Mouse (Mus musculus) stomach, embryonic 16.5 days (tissue): Measurements from ENCODE around the gene Wasf2. TPM values are rescaled to one million over a fixed set of nuclear protein-coding genes. Genes with fewer than 3 reads are reported as not detected.
"Not testable (repeated sequence)": the region's sequence is repeated elsewhere in the genome, so short reads cannot be mapped to it uniquely, and the experiment has no call there.

Experiments
- ATAC-seq: fragments of 200-750 bp; cut with Nextera tagmentation; 2 replicates; pipeline ENCODE4 v1.8.0; 2017; ENCODE audit warnings: moderate number of reproducible peaks, moderate TSS enrichment; ENCODE audit not compliant: insufficient read depth, low FRiP score
- H3K27ac ChIP-seq: fragments of 300-500 bp; sonication (generic); 2 replicates; pipeline ENCODE4 v1.5.1; 2014; ENCODE audit warnings: low read length
- H3K27me3 ChIP-seq: fragments of 300-500 bp; sonication (generic); 2 replicates; pipeline ENCODE4 v1.6.1; 2014; ENCODE audit warnings: low read length, control low read depth, mixed read lengths; ENCODE audit not compliant: control insufficient read depth, insufficient read depth
- H3K36me3 ChIP-seq: fragments of 300-500 bp; sonication (generic); 2 replicates; pipeline ENCODE4 v1.6.1; 2014; ENCODE audit warnings: low read length; ENCODE audit not compliant: control insufficient read depth, insufficient read depth
- H3K4me1 ChIP-seq: fragments of 300-500 bp; sonication (generic); 2 replicates; pipeline ENCODE4 v1.6.1; 2014; ENCODE audit warnings: low read length, control low read depth, mixed read lengths; ENCODE audit not compliant: control insufficient read depth, insufficient read depth
- H3K4me2 ChIP-seq: fragments of 300-500 bp; sonication (generic); 2 replicates; pipeline ENCODE4 v1.6.1; 2014; ENCODE audit warnings: low read depth, low read length, mixed read lengths
- H3K4me3 ChIP-seq: fragments of 300-500 bp; sonication (generic); replicated peaks from 2 replicates; pipeline ENCODE4 v1.5.1; 2014; ENCODE audit warnings: mild to moderate bottlenecking, low read length
- H3K9ac ChIP-seq: fragments of 300-500 bp; sonication (generic); 2 replicates; pipeline ENCODE4 v1.6.1; 2014; ENCODE audit warnings: low read length
- H3K9me3 ChIP-seq: fragments of 300-500 bp; sonication (generic); replicated peaks from 2 replicates; pipeline ENCODE4 v1.6.1; 2016; ENCODE audit warnings: low read length, control low read depth; ENCODE audit not compliant: control insufficient read depth
- WGBS: fragments of 180-500 bp; shearing (Covaris S2); extraction: QIAGEN DNeasy Blood & Tissue Kit; methylation state at CpG from one replicate; pipeline ENCODE4 v1.1.7; 2014; 5-methylcytosine and 5-hydroxymethylcytosine counted together
- polyA plus RNA-seq: library from polyadenylated mRNA; unstranded; fragments of >200 nt; fragmentation: Nextera tagmentation; extraction: Ambion mirVana; gene quantifications from 2 replicates; pipeline ENCODE4 v1.2.1, GENCODE M21; 2015

Gene Wasf2
- polyA plus RNA-seq, 1 experiment from 2014 or later: 84.3 TPM

DNA sequence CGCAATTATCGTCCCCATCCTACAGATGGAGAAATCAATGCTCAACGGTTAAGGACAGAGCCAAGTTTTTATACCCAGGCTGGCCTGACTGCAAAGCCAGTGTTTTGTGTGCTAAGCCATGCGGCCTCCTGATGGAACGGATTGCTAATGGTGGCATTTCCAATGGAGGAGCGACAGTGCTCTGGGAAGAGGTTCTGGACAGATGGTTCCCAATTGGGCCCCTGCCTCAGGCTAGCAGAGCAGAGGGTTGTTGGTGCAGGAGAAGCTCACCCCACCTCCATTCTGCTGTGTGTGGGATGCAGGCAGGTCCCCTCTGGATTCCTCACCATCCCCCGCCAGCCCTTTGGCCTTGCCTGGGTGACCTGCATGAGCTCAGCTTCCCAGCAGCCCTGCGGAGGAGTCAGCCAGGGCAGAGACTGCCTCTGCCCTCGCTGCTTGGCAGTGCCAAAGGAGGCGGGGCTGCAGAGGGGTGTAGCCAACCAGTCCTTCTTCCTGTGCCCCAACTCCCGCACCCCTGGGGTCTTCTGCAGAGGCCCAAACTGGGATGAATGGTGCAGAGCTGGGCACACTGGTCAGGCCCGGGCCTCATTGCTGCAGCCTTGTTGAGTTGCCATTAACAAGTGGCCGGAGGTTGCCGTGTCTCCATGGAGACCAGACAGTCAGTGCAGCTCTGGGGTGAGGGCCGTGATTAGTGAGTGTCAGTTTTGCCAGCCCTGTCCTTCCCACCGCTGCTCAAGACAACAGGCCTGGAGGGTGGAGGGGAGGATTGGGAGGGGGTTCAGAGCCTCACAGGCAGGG lies 35.2 kb upstream of the Wasf2 start:
- Histone ChIP-seq H3K36me3 (no peaks in the 10 kb centered on the region), H3K9ac (peak overlapping the region; percentile 67), H3K4me1 (peaks cover 53% of the 10 kb centered on the region), H3K27me3 (no peaks in the 10 kb centered on the region), H3K4me2 (peak overlapping the region; percentile 45), H3K4me3 (peak overlapping the region; percentile 14), H3K27ac (peak overlapping the region; percentile 94), H3K9me3 (no peaks in the 10 kb centered on the region)
- WGBS: 42% methylated on average over 16 of the region's 16 CpGs
- peak; percentile 31; the same call in 1 of the 2 replicates for ATAC-seq

DNA sequence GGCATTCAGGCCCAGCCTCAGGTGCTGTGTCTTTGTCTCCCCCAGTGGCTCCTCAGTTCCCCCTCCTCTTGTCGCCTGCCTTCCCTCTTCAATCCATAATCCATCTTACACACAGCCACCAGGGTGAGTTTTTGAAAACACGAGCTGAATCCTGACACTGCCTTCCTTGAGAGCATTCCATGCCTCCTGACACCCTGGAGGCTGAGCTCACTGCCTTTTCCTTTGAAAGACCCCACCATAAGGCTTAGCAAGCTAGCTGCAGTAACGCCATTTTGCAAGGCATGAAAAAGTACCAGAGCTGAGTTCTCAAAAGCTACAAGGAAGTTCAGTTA lies 34.6 kb upstream of the Wasf2 start:
- H3K4me2 ChIP-seq: peak overlapping the region; percentile 45
- H3K27ac ChIP-seq: peak overlapping the region; percentile 94
- not testable (repeated sequence) for H3K9me3 ChIP-seq, H3K27me3 ChIP-seq, ATAC-seq, H3K36me3 ChIP-seq
- peak overlapping the region; percentile 67 for H3K9ac ChIP-seq
- H3K4me3 ChIP-seq: peak overlapping the region; percentile 14; the same call in 1 of the 2 replicates
- 20% methylated on average over 3 of the region's 3 CpGs for WGBS
- H3K4me1 ChIP-seq: peaks cover 47% of the 10 kb centered on the region

DNA sequence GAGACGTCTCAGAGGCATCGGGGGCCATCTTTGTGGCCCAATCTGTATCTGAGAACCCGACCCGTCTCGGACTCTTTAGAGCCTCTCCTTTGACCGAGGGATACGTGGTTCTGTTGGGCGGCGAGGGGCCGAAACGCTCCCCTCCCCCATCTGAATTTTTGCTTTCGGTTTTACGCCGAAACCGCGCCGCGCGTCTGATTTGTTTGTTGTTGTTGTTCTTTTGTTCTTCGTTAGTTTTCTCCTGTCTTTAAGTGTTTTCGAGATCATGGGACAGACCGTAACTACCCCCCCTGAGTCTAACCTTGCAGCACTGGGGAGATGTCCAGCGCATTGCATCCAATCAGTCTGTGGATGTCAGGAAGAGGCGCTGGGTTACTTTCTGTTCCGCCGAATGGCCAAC lies 33.6 kb upstream of the Wasf2 start:
- not testable (repeated sequence) for H3K36me3 ChIP-seq, H3K4me2 ChIP-seq, H3K27me3 ChIP-seq, H3K9me3 ChIP-seq, H3K9ac ChIP-seq, H3K27ac ChIP-seq, ATAC-seq
- H3K4me3 ChIP-seq: peak overlapping the region; percentile 33
- peaks cover 37% of the 10 kb centered on the region for H3K4me1 ChIP-seq
- 0% methylated on average over 11 of the region's 26 CpGs for WGBS

DNA sequence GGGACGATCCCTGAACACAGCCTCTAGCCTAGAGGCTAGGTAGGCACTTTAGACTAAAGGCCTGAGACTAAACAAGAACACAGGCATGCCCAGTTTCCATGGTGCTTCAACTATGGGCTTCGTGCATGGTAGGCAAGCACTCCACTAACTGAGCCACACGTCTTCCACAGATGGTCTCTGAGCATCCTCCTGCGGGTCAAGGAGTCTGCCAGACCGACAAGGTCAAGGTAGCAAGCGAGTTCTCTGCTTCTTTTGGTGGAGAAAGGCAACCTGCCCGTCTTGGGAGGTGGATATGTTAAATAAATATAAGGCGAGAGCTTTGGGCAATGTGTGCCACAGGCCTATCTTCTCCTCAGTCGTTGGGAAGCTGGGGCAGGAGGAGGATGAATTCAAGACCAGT lies 28.6 kb upstream of the Wasf2 start:
- no peaks in the 10 kb centered on the region for H3K9me3 ChIP-seq
- 72% methylated on average over 9 of the region's 9 CpGs for WGBS
- H3K4me3 ChIP-seq: no peak overlapping the region
- H3K9ac ChIP-seq: no peak overlapping the region
- no peak overlapping the region for H3K4me2 ChIP-seq
- no peaks in the 10 kb centered on the region for H3K27me3 ChIP-seq
- H3K4me1 ChIP-seq: peaks cover 9% of the 10 kb centered on the region; the same call in 1 of the 2 replicates
- H3K27ac ChIP-seq: no peak overlapping the region
- H3K36me3 ChIP-seq: no peaks in the 10 kb centered on the region
- no peak for ATAC-seq

DNA sequence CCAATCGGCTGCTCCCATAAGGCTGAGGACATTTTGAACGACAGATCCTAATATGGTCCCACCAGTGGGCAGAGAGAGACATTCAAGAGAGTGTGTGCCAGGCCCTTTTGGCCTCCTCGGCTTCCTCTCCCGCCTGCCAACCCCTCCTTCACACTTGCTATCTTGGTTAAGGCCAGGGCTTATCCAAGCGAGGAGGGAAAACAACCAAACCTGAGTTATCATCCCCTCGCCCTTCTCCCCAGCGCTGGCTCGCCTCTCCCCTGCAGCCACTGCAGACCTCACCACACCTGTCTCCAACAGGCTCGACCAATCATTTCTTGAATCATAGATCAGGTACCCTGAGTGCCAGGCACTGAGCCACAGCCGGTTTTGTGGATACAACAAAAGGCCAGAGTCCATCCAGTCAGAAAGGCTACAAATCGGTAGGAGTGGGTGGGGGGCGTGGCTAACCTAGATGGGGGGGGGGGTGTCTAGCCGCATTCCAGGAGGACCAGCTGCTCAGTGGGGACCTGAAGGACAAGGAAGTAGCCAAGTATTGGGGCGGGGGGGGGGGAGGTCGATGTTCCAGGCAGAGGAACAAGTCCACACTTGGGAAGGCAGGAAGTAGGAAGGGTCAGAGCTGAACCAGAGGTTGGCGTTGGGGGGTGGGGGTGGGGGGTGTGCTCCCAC lies 26.6 kb upstream of the Wasf2 start:
- Histone ChIP-seq H3K9ac (peak overlapping the region; percentile 50), H3K27ac (peak overlapping the region; percentile 93), H3K4me1 (peaks cover 23% of the 10 kb centered on the region), H3K36me3 (no peaks in the 10 kb centered on the region), H3K9me3 (no peaks in the 10 kb centered on the region), H3K27me3 (no peaks in the 10 kb centered on the region), H3K4me2 (peak overlapping the region; percentile 40), H3K4me3 (peak overlapping the region; percentile 11; the same call in 1 of the 2 replicates)
- ATAC-seq: peak; percentile 89
- WGBS: 20% methylated on average over 16 of the region's 16 CpGs

DNA sequence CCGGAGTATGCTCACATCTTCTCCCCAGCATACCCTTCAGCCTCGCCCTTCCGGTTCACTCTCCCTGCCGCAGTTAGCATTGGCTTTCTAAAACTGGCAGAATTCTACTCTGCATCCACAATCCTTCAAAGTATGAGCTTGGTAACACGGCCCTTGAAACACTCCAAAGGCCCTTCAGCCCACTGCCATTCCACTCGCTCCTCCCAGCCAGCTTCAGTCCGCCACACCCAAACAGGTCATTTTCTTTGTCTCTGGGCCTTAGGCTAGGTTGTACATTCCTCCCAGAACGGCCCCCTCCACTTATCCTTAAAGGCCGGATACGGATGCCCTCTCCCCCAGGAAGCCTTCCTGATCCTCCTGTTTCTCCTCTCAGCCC lies 26.1 kb upstream of the Wasf2 start:
- no peak for ATAC-seq
- no peaks in the 10 kb centered on the region for H3K27me3 ChIP-seq
- no peaks in the 10 kb centered on the region for H3K36me3 ChIP-seq
- peak overlapping the region; percentile 40 for H3K4me2 ChIP-seq
- H3K27ac ChIP-seq: peak overlapping the region; percentile 93
- no peaks in the 10 kb centered on the region for H3K9me3 ChIP-seq
- peak overlapping the region; percentile 11; the same call in 1 of the 2 replicates for H3K4me3 ChIP-seq
- WGBS: 27% methylated on average over 10 of the region's 10 CpGs
- peak overlapping the region; percentile 50 for H3K9ac ChIP-seq
- H3K4me1 ChIP-seq: peaks cover 28% of the 10 kb centered on the region

DNA sequence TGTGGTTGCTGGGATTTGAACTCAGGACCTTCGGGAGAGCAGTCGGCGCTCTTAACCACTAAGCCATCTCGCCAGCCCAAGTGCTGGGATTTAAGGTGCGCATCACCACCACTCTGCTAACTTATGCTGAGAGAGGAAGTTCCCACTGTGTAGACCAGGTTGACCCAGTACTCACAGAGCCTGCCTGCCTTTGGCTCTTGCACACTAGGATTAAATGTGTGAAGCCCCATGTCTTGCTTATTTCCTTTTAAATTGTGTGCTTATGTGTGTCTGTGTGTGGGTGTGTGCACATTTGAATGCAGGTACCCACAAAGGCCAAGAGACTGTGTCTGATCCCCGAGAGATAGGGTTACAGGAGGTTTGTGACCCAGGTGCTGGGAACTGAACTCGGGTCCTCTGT lies 23.6 kb upstream of the Wasf2 start:
- Histone ChIP-seq H3K36me3 (no peaks in the 10 kb centered on the region), H3K4me2 (no peak overlapping the region), H3K9me3 (no peaks in the 10 kb centered on the region), H3K27ac (no peak overlapping the region), H3K9ac (no peak overlapping the region), H3K4me3 (no peak overlapping the region), H3K27me3 (no peaks in the 10 kb centered on the region), H3K4me1 (peaks cover 29% of the 10 kb centered on the region)
- ATAC-seq: no peak
- 96% methylated on average over 7 of the region's 7 CpGs for WGBS

DNA sequence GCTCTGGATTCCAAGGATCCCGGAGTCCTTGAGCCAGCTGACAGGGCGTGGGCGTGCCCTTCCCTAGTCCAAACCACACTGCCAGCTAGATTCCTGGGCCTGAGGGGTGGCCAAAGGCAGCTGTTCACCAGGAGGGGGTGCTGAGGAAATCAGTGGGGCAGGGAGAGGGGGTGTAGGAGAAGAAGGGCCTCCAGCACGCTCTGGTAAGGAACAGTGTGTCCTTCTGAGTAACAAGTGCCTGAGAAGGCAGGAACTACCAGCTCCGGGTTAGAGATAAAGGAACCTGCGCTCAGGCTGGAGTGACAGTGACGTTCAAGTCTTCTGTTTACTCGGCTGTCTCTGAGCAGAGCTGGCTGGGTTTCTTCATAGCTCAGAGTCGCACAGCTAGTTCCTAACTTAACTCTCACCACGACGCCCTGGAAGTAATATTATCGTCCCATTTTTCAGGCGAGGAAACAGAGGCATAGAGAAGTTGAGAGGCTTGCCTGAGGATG lies 22.5 kb upstream of the Wasf2 start:
- Histone ChIP-seq H3K36me3 (no peaks in the 10 kb centered on the region), H3K4me3 (no peak overlapping the region), H3K4me1 (peaks cover 29% of the 10 kb centered on the region), H3K27ac (peak overlapping the region; percentile 64), H3K4me2 (no peak overlapping the region), H3K9ac (peak overlapping the region; percentile 46; the same call in 1 of the 2 replicates), H3K9me3 (no peaks in the 10 kb centered on the region), H3K27me3 (no peaks in the 10 kb centered on the region)
- no peak for ATAC-seq
- WGBS: 46% methylated on average over 13 of the region's 13 CpGs
